10 mouse cellular contexts compared by ENCODE assay signal in genomic region chr3:53166001-53166400, GRCm38 (mm10).
A peak's percentile ranks its signal among the peaks of the same experiment; 100 is the strongest.
DNase-seq lines count a peak whose midpoint lies in the region; ATAC-seq and TF ChIP-seq lines count a peak whose summit lies in the region.
"Had no signal": no experiment of that assay in that cellular context is flagged by ENCODE, and none has a peak within 500 bp of the region (broad histone marks: within the 10 kb centered on the region; RNA-seq: fewer than 3 reads in every experiment).

No protein-coding gene starts in this region.

- peak; percentile 84 for ATAC-seq in lung, embryonic 14.5 days (ENCODE audit: insufficient read depth)

- peak overlapping the region; percentile 32; the same call in 1 of the 2 replicates for H3K4me2 ChIP-seq in lung, embryonic 14.5 days

- H3K4me3 ChIP-seq in embryonic facial prominence, embryonic 10.5 days = no peak overlapping the region
- H3K4me3 ChIP-seq in lung, embryonic 14.5 days (ENCODE audit: low read depth, low read length) = no peak overlapping the region
- H3K4me3 ChIP-seq: myocyte had no signal

- H3K9ac ChIP-seq in lung, embryonic 14.5 days = no peak overlapping the region

- H3K27ac ChIP-seq in embryonic facial prominence, embryonic 10.5 days (replicated peaks) = no peak overlapping the region
- peak overlapping the region; percentile 24 for H3K27ac ChIP-seq in lung, embryonic 14.5 days (ENCODE audit: low read depth)

- H3K27me3 ChIP-seq in embryonic facial prominence, embryonic 10.5 days (replicated peaks; ENCODE audit: low read depth, poor library complexity, severe bottlenecking) = peaks cover 15% of the 10 kb centered on the region; the same call in 1 of the 2 replicates
- no peaks in the 10 kb centered on the region for H3K27me3 ChIP-seq in lung, embryonic 14.5 days (ENCODE audit: insufficient read depth, low read length)

- H3K36me3 ChIP-seq in embryonic facial prominence, embryonic 10.5 days (replicated peaks) = no peaks in the 10 kb centered on the region
- no peaks in the 10 kb centered on the region for H3K36me3 ChIP-seq in lung, embryonic 14.5 days (ENCODE audit: insufficient read depth)

- 30% methylated on average over 8 of the region's 8 CpGs for WGBS in embryonic facial prominence, embryonic 10.5 days
- 23% methylated on average over 8 of the region's 8 CpGs for WGBS in lung, embryonic 14.5 days

- no peak for TF ChIP-seq CTCF in lung, embryonic 14.5 days (IDR thresholded peaks at IDR 0.05; ENCODE audit: low read depth)

- H3K9me3 ChIP-seq in embryonic facial prominence, embryonic 10.5 days = no peaks in the 10 kb centered on the region
- H3K9me3 ChIP-seq in lung, embryonic 14.5 days (ENCODE audit: low read depth, low read length) = no peaks in the 10 kb centered on the region

- DNase-seq in cerebellum, adult 9-10 months = peak; percentile 41
- DNase-seq in cerebellum, postnatal 4 days (ENCODE audit: low spot score in 2 of 2) = no peak
- peak; percentile 41 for DNase-seq in embryonic facial prominence, embryonic 10.5 days (ENCODE audit: low spot score)
- peak; percentile 31 for DNase-seq in heart, postnatal 4 days
- peak; percentile 84 for DNase-seq in lung, embryonic 14.5 days
- no peak for DNase-seq in T-cell, adult 2 months (ENCODE audit: low spot score)
- DNase-seq in adrenal gland, postnatal 36 days = no peak
- DNase-seq in thymus, postnatal 10 days (ENCODE audit: low spot score in 2 of 2) = no peak
- DNase-seq: left cerebral cortex, postnatal 4 days had no signal

- H3K4me1 ChIP-seq in embryonic facial prominence, embryonic 10.5 days = peaks cover 11% of the 10 kb centered on the region; the same call in 1 of the 2 replicates
- H3K4me1 ChIP-seq in lung, embryonic 14.5 days (ENCODE audit: insufficient read depth) = peaks cover 15% of the 10 kb centered on the region; the same call in 1 of the 2 replicates

Comparison
In these comparisons a context has a peak if more than half of its experiments do, and no peak if none do; other contexts are left out.
1. DNase-seq: peak in cerebellum, adult 9-10 months (single experiment), embryonic facial prominence, embryonic 10.5 days (single experiment), heart, postnatal 4 days (single experiment) and lung, embryonic 14.5 days (single experiment); none in cerebellum, postnatal 4 days (0 of 2), T-cell, adult 2 months (single experiment), adrenal gland, postnatal 36 days (0 of 2) and thymus, postnatal 10 days (0 of 2).